Mouse (Mus musculus): ENCODE results near the gene Zscan21. TPM values are rescaled to one million over a fixed set of nuclear protein-coding genes. Genes with fewer than 3 reads are reported as not detected.
A peak's percentile ranks its signal among the peaks of the same experiment; 100 is the strongest.

Gene Zscan21
- polyA plus RNA-seq, 1 experiment from 2014 or later: 33.9 TPM

DNA sequence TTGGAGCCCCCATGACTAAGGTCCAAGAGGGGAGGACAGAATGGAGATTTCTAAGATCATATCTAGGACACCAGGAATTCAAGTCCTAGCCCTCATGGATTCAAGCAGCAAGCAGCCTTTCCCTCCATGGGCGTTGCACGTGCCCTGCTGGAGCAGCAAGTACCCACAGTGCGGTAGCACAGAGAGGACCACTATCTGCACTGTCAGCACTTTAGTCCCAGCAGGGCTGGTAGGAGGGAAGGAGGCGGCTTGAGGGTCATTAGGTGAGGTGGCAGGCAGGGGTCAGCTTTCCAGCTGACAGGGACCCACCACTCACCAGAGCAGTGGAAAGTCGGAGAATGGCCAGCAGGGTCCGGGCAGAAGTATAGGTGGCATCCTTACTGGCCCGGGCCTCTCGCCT, 48.9 kb downstream of the Zscan21 start:
- Histone ChIP-seq H3K27ac (ENCODE audit: low read depth, low read length) (no peak overlapping the region), H3K9ac (ENCODE audit: low read depth, low read length) (no peak overlapping the region), H3K4me2 (no peak overlapping the region), H3K27me3 (replicated peaks; ENCODE audit: control insufficient read depth, insufficient read depth, low read length) (no peaks in the 10 kb centered on the region), H3K4me1 (replicated peaks; ENCODE audit: control insufficient read depth, insufficient read depth, low read length) (peaks cover 19% of the 10 kb centered on the region), H3K9me3 (ENCODE audit: control insufficient read depth, low read length) (no peaks in the 10 kb centered on the region), H3K4me3 (ENCODE audit: low read depth, low read length) (no peak overlapping the region), H3K36me3 (ENCODE audit: control insufficient read depth, insufficient read depth, low read length) (peaks cover 75% of the 10 kb centered on the region)
- ATAC-seq (replicated peaks; ENCODE audit: low FRiP score): no peak
- 89% methylated on average over 8 of the region's 8 CpGs for WGBS
- no peak for DNase-seq (ENCODE audit: low spot score)

DNA sequence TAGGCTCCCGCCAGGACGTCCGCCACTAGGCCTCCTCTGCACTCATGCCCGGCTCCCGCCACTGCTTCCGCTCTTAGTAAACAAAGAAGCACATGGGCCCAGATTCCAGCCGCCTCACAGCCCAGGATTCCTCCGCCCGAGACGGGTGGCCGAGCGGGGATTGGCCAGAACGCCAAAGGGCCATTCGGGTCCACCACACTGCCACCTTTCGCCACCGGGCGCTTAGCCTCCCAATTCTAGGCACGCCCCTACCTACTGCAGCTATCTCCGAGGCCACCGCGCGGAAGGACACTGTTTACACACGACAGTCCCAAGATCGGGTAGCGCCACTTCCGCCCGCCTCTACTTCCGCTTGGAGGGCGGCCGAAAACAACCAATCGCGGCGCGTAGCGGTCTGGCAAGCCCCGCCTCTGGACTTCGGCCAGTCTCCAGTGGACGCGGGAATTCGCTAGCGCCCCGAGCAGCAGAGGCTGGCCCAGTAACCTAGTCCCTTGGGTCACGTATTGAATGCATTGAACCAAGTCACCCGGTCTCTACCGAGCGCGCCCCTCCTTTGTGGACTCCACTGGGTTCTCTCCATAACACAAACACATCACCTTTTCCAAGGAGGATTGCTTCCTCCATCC, 54.3 kb downstream of the Zscan21 start:
- ATAC-seq (replicated peaks; ENCODE audit: low FRiP score): peak; percentile 80

DNA sequence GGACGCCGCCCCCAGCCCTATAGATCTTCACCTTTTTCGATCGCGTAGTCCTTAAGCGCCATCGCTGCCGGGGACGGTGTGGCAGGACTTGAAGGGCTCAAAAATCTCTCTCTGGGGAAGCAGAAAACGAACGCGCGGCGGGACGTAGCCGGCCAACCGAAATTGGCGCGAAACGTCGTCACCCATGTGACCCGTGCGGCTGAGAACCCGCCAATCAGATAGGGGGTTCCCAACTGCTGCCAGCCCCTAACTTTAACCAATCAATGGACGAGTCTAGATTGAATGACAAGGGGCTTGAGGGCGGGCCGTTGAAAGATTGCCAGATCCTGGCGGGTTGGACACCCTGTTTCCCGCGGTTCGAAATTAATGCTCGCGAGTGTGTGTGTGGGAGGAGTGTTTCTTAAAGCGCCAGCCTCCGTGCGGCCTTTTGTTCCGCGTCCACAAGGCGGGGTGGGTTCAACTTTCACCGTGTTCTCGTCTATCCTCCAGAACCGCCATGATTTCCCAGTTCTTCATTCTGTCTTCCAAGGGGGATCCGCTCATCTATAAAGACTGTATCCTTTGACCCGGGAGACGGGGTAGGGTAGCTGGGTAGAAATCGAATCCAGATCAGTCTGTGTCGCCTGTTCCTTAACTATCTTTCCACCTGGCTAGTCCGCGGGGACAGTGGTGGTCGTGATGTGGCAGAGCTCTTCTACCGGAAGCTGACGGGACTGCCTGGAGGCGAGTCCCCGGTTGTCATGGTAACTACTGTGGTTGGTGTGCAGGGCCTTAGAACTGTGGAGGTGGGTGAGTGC, 55.2 kb downstream of the Zscan21 start, which contains the start of the genes Ap4m1 and Mcm7:
Gene Ap4m1 (plus strand): TSS at position 308 of the 797 bp plus-strand sequence.
Gene Mcm7 (minus strand): TSS at position 728 of the 797 bp plus-strand sequence.
- no peaks in the 10 kb centered on the region for H3K9me3 ChIP-seq (ENCODE audit: control insufficient read depth, low read length)
- peak within 1 kb of the TSS; percentile 100 for H3K27ac ChIP-seq (ENCODE audit: low read depth, low read length)
- H3K4me2 ChIP-seq: peak within 1 kb of the TSS; percentile 77
- DNase-seq (ENCODE audit: low spot score): peak; percentile 88
- peaks cover 14% of the 10 kb centered on the region for H3K4me1 ChIP-seq (replicated peaks; ENCODE audit: control insufficient read depth, insufficient read depth, low read length)
- H3K36me3 ChIP-seq (ENCODE audit: control insufficient read depth, insufficient read depth, low read length): peaks cover 48% of the 10 kb centered on the region
- H3K9ac ChIP-seq (ENCODE audit: low read depth, low read length): peak within 1 kb of the TSS; percentile 98
- WGBS: under 1% methylated on average over 54 of the region's 54 CpGs
- H3K27me3 ChIP-seq (replicated peaks; ENCODE audit: control insufficient read depth, insufficient read depth, low read length): no peaks in the 10 kb centered on the region
- ATAC-seq (replicated peaks; ENCODE audit: low FRiP score): peak; percentile 88
- H3K4me3 ChIP-seq (ENCODE audit: low read depth, low read length): peak within 1 kb of the TSS; percentile 92

More for the DNA sequence above, 54.3 kb downstream of the Zscan21 start:
- peak overlapping the region; percentile 77 for H3K4me2 ChIP-seq
- peak; percentile 98 for DNase-seq (ENCODE audit: low spot score)
- H3K27me3 ChIP-seq (replicated peaks; ENCODE audit: control insufficient read depth, insufficient read depth, low read length): no peaks in the 10 kb centered on the region
- H3K27ac ChIP-seq (ENCODE audit: low read depth, low read length): peak overlapping the region; percentile 100
- WGBS: under 1% methylated on average over 47 of the region's 47 CpGs
- H3K36me3 ChIP-seq (ENCODE audit: control insufficient read depth, insufficient read depth, low read length): peaks cover 53% of the 10 kb centered on the region
- peak overlapping the region; percentile 98 for H3K9ac ChIP-seq (ENCODE audit: low read depth, low read length)
- H3K4me3 ChIP-seq (ENCODE audit: low read depth, low read length): peak overlapping the region; percentile 92
- no peaks in the 10 kb centered on the region for H3K9me3 ChIP-seq (ENCODE audit: control insufficient read depth, low read length)
- H3K4me1 ChIP-seq (replicated peaks; ENCODE audit: control insufficient read depth, insufficient read depth, low read length): peaks cover 14% of the 10 kb centered on the region

DNA sequence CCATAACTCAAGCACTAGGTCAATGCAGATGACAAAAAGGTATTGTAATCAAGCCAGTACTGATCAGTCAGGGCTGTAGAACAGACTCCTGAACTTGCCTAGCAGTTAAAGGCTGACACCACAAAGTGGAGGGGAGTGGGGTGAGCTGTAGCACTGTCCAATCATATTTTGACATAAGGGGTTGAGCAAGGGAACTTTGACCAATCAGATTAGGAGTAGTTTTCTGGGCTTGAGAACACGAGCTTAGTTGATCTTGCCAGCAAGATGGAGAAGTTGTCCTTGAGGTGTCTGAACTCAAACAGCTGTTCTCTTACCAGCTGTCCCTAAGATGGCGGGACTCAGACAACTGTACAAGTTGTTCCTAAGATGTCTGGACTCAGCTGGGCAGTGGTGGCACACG, 56.5 kb downstream of the Zscan21 start:
- DNase-seq (ENCODE audit: low spot score) (no peak), ATAC-seq (replicated peaks; ENCODE audit: low FRiP score) (no peak)
- H3K4me3 ChIP-seq (ENCODE audit: low read depth, low read length): peak overlapping the region; percentile 92
- no peak overlapping the region for H3K9ac ChIP-seq (ENCODE audit: low read depth, low read length)
- peaks cover 14% of the 10 kb centered on the region for H3K4me1 ChIP-seq (replicated peaks; ENCODE audit: control insufficient read depth, insufficient read depth, low read length)
- H3K9me3 ChIP-seq (ENCODE audit: control insufficient read depth, low read length): no peaks in the 10 kb centered on the region
- H3K4me2 ChIP-seq: peak overlapping the region; percentile 74
- no peak overlapping the region for H3K27ac ChIP-seq (ENCODE audit: low read depth, low read length)
- H3K27me3 ChIP-seq (replicated peaks; ENCODE audit: control insufficient read depth, insufficient read depth, low read length): no peaks in the 10 kb centered on the region
- WGBS: 75% methylated on average over 3 of the region's 3 CpGs
- H3K36me3 ChIP-seq (ENCODE audit: control insufficient read depth, insufficient read depth, low read length): peaks cover 42% of the 10 kb centered on the region

MicroRNAs within 50 kb of the gene (microRNA counts, 519-probe panel; counts per million panel counts)
- microRNA mmu-miR-106b (6,723 counts per million, percentile 83 among the panel's probes with 10 or more counts), microRNA mmu-miR-25 (7,559 counts per million, percentile 92 among the panel's probes with 10 or more counts), microRNA mmu-miR-93 (6,688 counts per million, percentile 82 among the panel's probes with 10 or more counts)

Small RNA genes lying within 50 kb of the gene (microRNA-seq; reads per million reads assigned to microRNA genes)
- 8,591 reads per million, percentile 93 among the genes with 10 or more reads in this experiment for gene Mir106b (ENCODE audit: borderline number of aligned reads)
- gene Mir25 (ENCODE audit: borderline number of aligned reads): 976 reads per million, percentile 71 among the genes with 10 or more reads in this experiment
- 19,114 reads per million, percentile 97 among the genes with 10 or more reads in this experiment for gene Mir93 (ENCODE audit: borderline number of aligned reads)

Other genes with a start within 250 kb of the Zscan21 start
- gene Pilrb2, start 245.1 kb upstream of the Zscan21 start, polyA plus RNA-seq (2014; fragmentation: Nextera tagmentation; extraction: Ambion mirVana): 1.3 and 2.1 TPM in 2 replicates
- gene Cyp3a13, start 195.3 kb upstream of the Zscan21 start, polyA plus RNA-seq (2014; fragmentation: Nextera tagmentation; extraction: Ambion mirVana): 0.79 and 0.95 TPM in 2 replicates
- 0.14 TPM in 1 of 2 replicates, not detected in the other for gene Gjc3, start 153.8 kb upstream of the Zscan21 start, polyA plus RNA-seq (2014; fragmentation: Nextera tagmentation; extraction: Ambion mirVana)
- not detected in 2 replicates for gene Azgp1, start 135.4 kb upstream of the Zscan21 start, polyA plus RNA-seq (2014; fragmentation: Nextera tagmentation; extraction: Ambion mirVana)
- not detected in 2 replicates for gene Smok3a, start 95.6 kb upstream of the Zscan21 start, polyA plus RNA-seq (2014; fragmentation: Nextera tagmentation; extraction: Ambion mirVana)
- not detected in 2 replicates for gene Smok3b, start 95.5 kb upstream of the Zscan21 start, polyA plus RNA-seq (2014; fragmentation: Nextera tagmentation; extraction: Ambion mirVana)
- gene Smok3c, start 63.7 kb upstream of the Zscan21 start, polyA plus RNA-seq (2014; fragmentation: Nextera tagmentation; extraction: Ambion mirVana): not detected in 2 replicates
- 15.8 and 18.0 TPM in 2 replicates for gene Zkscan1, start 31.8 kb upstream of the Zscan21 start, polyA plus RNA-seq (2014; fragmentation: Nextera tagmentation; extraction: Ambion mirVana)
- 8.0 and 9.0 TPM in 2 replicates for gene Zfp113, start 38.8 kb downstream of the Zscan21 start, polyA plus RNA-seq (2014; fragmentation: Nextera tagmentation; extraction: Ambion mirVana)
- 251 and 257 TPM in 2 replicates for gene Cops6, start 44.2 kb downstream of the Zscan21 start, polyA plus RNA-seq (2014; fragmentation: Nextera tagmentation; extraction: Ambion mirVana)
- 11.3 and 14.2 TPM in 2 replicates for gene Ap4m1, start 55.1 kb downstream of the Zscan21 start, polyA plus RNA-seq (2014; fragmentation: Nextera tagmentation; extraction: Ambion mirVana)
- gene Mcm7, start 55.5 kb downstream of the Zscan21 start, polyA plus RNA-seq (2014; fragmentation: Nextera tagmentation; extraction: Ambion mirVana): 308 and 341 TPM in 2 replicates
- 91.9 and 95.0 TPM in 2 replicates for gene Taf6, start 70.5 kb downstream of the Zscan21 start, polyA plus RNA-seq (2014; fragmentation: Nextera tagmentation; extraction: Ambion mirVana)
- 36.0 and 38.7 TPM in 2 replicates for gene Cnpy4, start 70.6 kb downstream of the Zscan21 start, polyA plus RNA-seq (2014; fragmentation: Nextera tagmentation; extraction: Ambion mirVana)
- 5.8 and 6.3 TPM in 2 replicates for gene Mblac1, start 77.4 kb downstream of the Zscan21 start, polyA plus RNA-seq (2014; fragmentation: Nextera tagmentation; extraction: Ambion mirVana)
- gene Nxpe5, start 109.0 kb downstream of the Zscan21 start, polyA plus RNA-seq (2014; fragmentation: Nextera tagmentation; extraction: Ambion mirVana): not detected in 2 replicates
- 40.3 and 49.2 TPM in 2 replicates for gene Lamtor4, start 138.6 kb downstream of the Zscan21 start, polyA plus RNA-seq (2014; fragmentation: Nextera tagmentation; extraction: Ambion mirVana)
- gene BC037034, start 147.1 kb downstream of the Zscan21 start, polyA plus RNA-seq (2014; fragmentation: Nextera tagmentation; extraction: Ambion mirVana): 6.8 and 7.2 TPM in 2 replicates
- gene Gal3st4, start 155.9 kb downstream of the Zscan21 start, polyA plus RNA-seq (2014; fragmentation: Nextera tagmentation; extraction: Ambion mirVana): 0.60 and 0.96 TPM in 2 replicates
- gene Gm43720, start 163.1 kb downstream of the Zscan21 start, polyA plus RNA-seq (2014; fragmentation: Nextera tagmentation; extraction: Ambion mirVana): 0.05 and 0.12 TPM in 2 replicates
- gene Gpc2, start 163.1 kb downstream of the Zscan21 start, polyA plus RNA-seq (2014; fragmentation: Nextera tagmentation; extraction: Ambion mirVana): 1.9 and 2.7 TPM in 2 replicates
- gene Stag3, start 163.3 kb downstream of the Zscan21 start, polyA plus RNA-seq (2014; fragmentation: Nextera tagmentation; extraction: Ambion mirVana): 7.1 and 8.1 TPM in 2 replicates
- 0.39 and 0.47 TPM in 2 replicates for gene Pvrig, start 225.1 kb downstream of the Zscan21 start, polyA plus RNA-seq (2014; fragmentation: Nextera tagmentation; extraction: Ambion mirVana)

Measured in liver, embryonic 11.5 days (tissue).